Mouse (Mus musculus): Measurements from ENCODE around the gene Atm.

Gene Atm

GRCm38 (mm10) chr9:53517373-53518009, 19.0 kb downstream of the Atm start:
- no peak for TF ChIP-seq POU5F1 (IDR thresholded peaks at IDR 0.05; ENCODE audit: borderline replicate concordance, low read length)

DNA sequence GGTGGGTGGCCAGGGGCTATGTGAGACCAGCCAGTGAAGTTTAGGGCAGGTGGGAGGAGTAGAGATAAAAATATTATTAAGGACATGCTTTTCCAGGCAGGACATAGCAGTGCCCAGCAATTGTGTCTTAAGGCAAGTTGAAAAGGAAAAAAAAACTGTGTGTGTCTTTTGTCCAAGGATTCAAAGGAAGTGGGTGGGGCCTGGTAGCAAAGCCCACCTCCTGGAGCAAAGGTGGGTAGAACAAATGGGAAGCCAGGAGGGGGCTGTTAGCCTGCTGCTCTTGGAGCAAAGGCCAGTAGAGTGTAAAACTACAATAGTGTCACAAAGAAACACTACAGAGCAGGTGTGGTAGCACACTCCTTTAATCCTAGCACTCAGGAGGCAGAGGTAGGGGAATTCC, 22.4 kb downstream of the Atm start:
- Histone ChIP-seq H3K4me3 (replicated peaks; ENCODE audit: low read length) (peak overlapping the region; percentile 60), H3K36me3 (ENCODE audit: insufficient read depth, low read length) (peaks cover 58% of the 10 kb centered on the region), H3K4me1 (replicated peaks; ENCODE audit: low read depth, low read length) (peaks cover 18% of the 10 kb centered on the region), H3K27me3 (ENCODE audit: insufficient read depth, low read length) (no peaks in the 10 kb centered on the region), H3K9me3 (ENCODE audit: low read length) (no peaks in the 10 kb centered on the region)
- TF ChIP-seq POU5F1 (IDR thresholded peaks at IDR 0.05; ENCODE audit: borderline replicate concordance, low read length) (no peak), CTCF (conservative IDR thresholded peaks at IDR 0.05; ENCODE audit: low read length) (no peak), NANOG (IDR thresholded peaks at IDR 0.05; ENCODE audit: borderline replicate concordance, low read length) (no peak)

More at GRCm38 (mm10) chr9:53517373-53518009, 19.0 kb downstream of the Atm start:
- no peaks in the 10 kb centered on the region for H3K27me3 ChIP-seq (ENCODE audit: insufficient read depth, low read length)
- peaks cover 49% of the 10 kb centered on the region for H3K36me3 ChIP-seq (ENCODE audit: insufficient read depth, low read length)
- no peak overlapping the region for H3K4me3 ChIP-seq (replicated peaks; ENCODE audit: low read length)
- H3K4me1 ChIP-seq (replicated peaks; ENCODE audit: low read depth, low read length), result peaks cover 18% of the 10 kb centered on the region
- no peaks in the 10 kb centered on the region for H3K9me3 ChIP-seq (ENCODE audit: low read length)

DNA sequence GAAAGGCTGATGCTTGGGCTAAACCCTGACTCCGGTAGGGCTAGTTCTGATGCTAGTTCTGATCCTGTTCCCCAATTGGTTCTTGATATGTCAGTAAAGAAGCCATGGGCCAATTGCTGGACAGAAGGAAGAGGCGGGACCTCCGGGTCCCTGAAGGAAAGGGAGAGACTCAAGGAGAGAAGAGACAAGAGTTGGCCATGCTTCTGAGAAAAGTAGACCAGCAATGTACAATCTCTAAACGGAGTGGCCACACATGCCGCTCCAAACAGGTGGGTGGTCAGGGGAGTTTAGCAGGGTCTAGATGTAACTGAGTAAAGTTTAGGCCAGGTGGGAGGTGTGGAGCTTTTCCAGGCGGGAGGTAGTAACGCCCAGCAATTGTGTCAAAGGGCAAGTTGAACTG, 28.5 kb downstream of the Atm start:
- H3K4me1 ChIP-seq (replicated peaks; ENCODE audit: low read depth, low read length), result peaks cover 4% of the 10 kb centered on the region; the same call in 1 of the 2 replicates
- no peak for TF ChIP-seq CTCF (conservative IDR thresholded peaks at IDR 0.05; ENCODE audit: low read length)
- TF ChIP-seq NANOG (IDR thresholded peaks at IDR 0.05; ENCODE audit: borderline replicate concordance, low read length), result no peak
- no peak for TF ChIP-seq POU5F1 (IDR thresholded peaks at IDR 0.05; ENCODE audit: borderline replicate concordance, low read length)
- H3K4me3 ChIP-seq (replicated peaks; ENCODE audit: low read length), result peak overlapping the region; percentile 83
- no peaks in the 10 kb centered on the region for H3K9me3 ChIP-seq (ENCODE audit: low read length)
- peaks cover 57% of the 10 kb centered on the region for H3K36me3 ChIP-seq (ENCODE audit: insufficient read depth, low read length)
- H3K27me3 ChIP-seq (ENCODE audit: insufficient read depth, low read length), result no peaks in the 10 kb centered on the region

- Histone ChIP-seq H3K4me3 (replicated peaks; ENCODE audit: low read length) (no peak overlapping the region), H3K27me3 (ENCODE audit: insufficient read depth, low read length) (no peaks in the 10 kb centered on the region), H3K9me3 (ENCODE audit: low read length) (no peaks in the 10 kb centered on the region), H3K36me3 (ENCODE audit: insufficient read depth, low read length) (peaks cover 69% of the 10 kb centered on the region), H3K4me1 (replicated peaks; ENCODE audit: low read depth, low read length) (peaks cover 7% of the 10 kb centered on the region)
- TF ChIP-seq NANOG (IDR thresholded peaks at IDR 0.05; ENCODE audit: borderline replicate concordance, low read length) (no peak), CTCF (conservative IDR thresholded peaks at IDR 0.05; ENCODE audit: low read length) (no peak), POU5F1 (IDR thresholded peaks at IDR 0.05; ENCODE audit: borderline replicate concordance, low read length) (no peak)
Measured at GRCm38 (mm10) chr9:53485886-53486285, 50.7 kb downstream of the Atm start.

- H3K4me1 ChIP-seq (replicated peaks; ENCODE audit: low read depth, low read length), result no peaks in the 10 kb centered on the region
- no peak overlapping the region for H3K4me3 ChIP-seq (replicated peaks; ENCODE audit: low read length)
- H3K27me3 ChIP-seq (ENCODE audit: insufficient read depth, low read length), result no peaks in the 10 kb centered on the region
- TF ChIP-seq CTCF (conservative IDR thresholded peaks at IDR 0.05; ENCODE audit: low read length) (no peak), NANOG (IDR thresholded peaks at IDR 0.05; ENCODE audit: borderline replicate concordance, low read length) (no peak), POU5F1 (IDR thresholded peaks at IDR 0.05; ENCODE audit: borderline replicate concordance, low read length) (no peak)
- H3K9me3 ChIP-seq (ENCODE audit: low read length), result no peaks in the 10 kb centered on the region
- H3K36me3 ChIP-seq (ENCODE audit: insufficient read depth, low read length), result peaks cover 45% of the 10 kb centered on the region
Measured at GRCm38 (mm10) chr9:53472806-53473518, 63.6 kb downstream of the Atm start.

- TF ChIP-seq CTCF (conservative IDR thresholded peaks at IDR 0.05; ENCODE audit: low read length) (no peak), NANOG (IDR thresholded peaks at IDR 0.05; ENCODE audit: borderline replicate concordance, low read length) (no peak), POU5F1 (IDR thresholded peaks at IDR 0.05; ENCODE audit: borderline replicate concordance, low read length) (no peak)
- Histone ChIP-seq H3K4me3 (replicated peaks; ENCODE audit: low read length) (no peak overlapping the region), H3K9me3 (ENCODE audit: low read length) (no peaks in the 10 kb centered on the region), H3K36me3 (ENCODE audit: insufficient read depth, low read length) (peaks cover 81% of the 10 kb centered on the region), H3K27me3 (ENCODE audit: insufficient read depth, low read length) (no peaks in the 10 kb centered on the region), H3K4me1 (replicated peaks; ENCODE audit: low read depth, low read length) (no peaks in the 10 kb centered on the region)
Measured at GRCm38 (mm10) chr9:53452038-53452437, 84.5 kb downstream of the Atm start.

GRCm38 (mm10) chr9:53450609-53451008, 85.9 kb downstream of the Atm start:
- no peaks in the 10 kb centered on the region for H3K9me3 ChIP-seq (ENCODE audit: low read length)
- TF ChIP-seq NANOG (IDR thresholded peaks at IDR 0.05; ENCODE audit: borderline replicate concordance, low read length), result no peak
- TF ChIP-seq POU5F1 (IDR thresholded peaks at IDR 0.05; ENCODE audit: borderline replicate concordance, low read length), result no peak
- TF ChIP-seq CTCF (conservative IDR thresholded peaks at IDR 0.05; ENCODE audit: low read length), result no peak
- H3K4me1 ChIP-seq (replicated peaks; ENCODE audit: low read depth, low read length), result no peaks in the 10 kb centered on the region
- no peaks in the 10 kb centered on the region for H3K27me3 ChIP-seq (ENCODE audit: insufficient read depth, low read length)
- peaks cover 80% of the 10 kb centered on the region for H3K36me3 ChIP-seq (ENCODE audit: insufficient read depth, low read length)
- H3K4me3 ChIP-seq (replicated peaks; ENCODE audit: low read length), result no peak overlapping the region

- Histone ChIP-seq H3K36me3 (ENCODE audit: insufficient read depth, low read length) (peaks cover 29% of the 10 kb centered on the region), H3K27me3 (ENCODE audit: insufficient read depth, low read length) (no peaks in the 10 kb centered on the region), H3K4me1 (replicated peaks; ENCODE audit: low read depth, low read length) (no peaks in the 10 kb centered on the region), H3K4me3 (replicated peaks; ENCODE audit: low read length) (no peak overlapping the region), H3K9me3 (ENCODE audit: low read length) (no peaks in the 10 kb centered on the region)
- TF ChIP-seq CTCF (conservative IDR thresholded peaks at IDR 0.05; ENCODE audit: low read length) (no peak), POU5F1 (IDR thresholded peaks at IDR 0.05; ENCODE audit: borderline replicate concordance, low read length) (no peak), NANOG (IDR thresholded peaks at IDR 0.05; ENCODE audit: borderline replicate concordance, low read length) (no peak)
Measured at GRCm38 (mm10) chr9:53435830-53436570, 100.5 kb downstream of the Atm start.

All from E14TG2a.4 (cell line).